Mouse (Mus musculus) ovary, postnatal 10 days (tissue): ENCODE data around the gene Espnl.

Experiments used
- DNase-seq: peaks from one replicate; pipeline ENCODE4 v3.0.0; 2022; ENCODE audit warnings: low spot score

Espnl gene

GRCm38 (mm10) chr1:91381091-91381471 is 59.2 kb downstream of the Espnl start:
- no peak for DNase-seq

- no peak for DNase-seq
Observed at GRCm38 (mm10) chr1:91390369-91390768, 68.5 kb downstream of the Espnl start.

DNA sequence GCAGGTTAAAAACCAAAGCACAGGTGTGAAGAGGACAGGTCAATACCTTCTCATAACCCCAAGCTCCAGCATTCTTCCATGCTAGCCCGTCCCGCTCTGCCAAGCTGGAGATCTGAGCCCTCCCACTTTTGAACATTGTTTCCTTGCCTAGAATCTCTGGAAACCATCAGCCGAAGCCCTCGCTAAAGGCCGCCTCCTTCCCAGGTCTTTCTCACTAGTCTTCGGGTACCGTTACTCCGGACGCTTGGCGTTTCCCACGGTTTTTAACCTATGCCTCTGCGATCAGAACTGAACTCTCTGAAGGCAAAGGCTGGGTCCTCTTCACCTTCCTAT is 76.0 kb downstream of the Espnl start:
- DNase-seq: peak; percentile 9
